Mouse (Mus musculus): ENCODE data around the gene Tmem62.
"Not testable (repeated sequence)": the region's sequence is repeated elsewhere in the genome, so short reads cannot be mapped to it uniquely, and the experiment has no call there.

The Tmem62 gene

DNA sequence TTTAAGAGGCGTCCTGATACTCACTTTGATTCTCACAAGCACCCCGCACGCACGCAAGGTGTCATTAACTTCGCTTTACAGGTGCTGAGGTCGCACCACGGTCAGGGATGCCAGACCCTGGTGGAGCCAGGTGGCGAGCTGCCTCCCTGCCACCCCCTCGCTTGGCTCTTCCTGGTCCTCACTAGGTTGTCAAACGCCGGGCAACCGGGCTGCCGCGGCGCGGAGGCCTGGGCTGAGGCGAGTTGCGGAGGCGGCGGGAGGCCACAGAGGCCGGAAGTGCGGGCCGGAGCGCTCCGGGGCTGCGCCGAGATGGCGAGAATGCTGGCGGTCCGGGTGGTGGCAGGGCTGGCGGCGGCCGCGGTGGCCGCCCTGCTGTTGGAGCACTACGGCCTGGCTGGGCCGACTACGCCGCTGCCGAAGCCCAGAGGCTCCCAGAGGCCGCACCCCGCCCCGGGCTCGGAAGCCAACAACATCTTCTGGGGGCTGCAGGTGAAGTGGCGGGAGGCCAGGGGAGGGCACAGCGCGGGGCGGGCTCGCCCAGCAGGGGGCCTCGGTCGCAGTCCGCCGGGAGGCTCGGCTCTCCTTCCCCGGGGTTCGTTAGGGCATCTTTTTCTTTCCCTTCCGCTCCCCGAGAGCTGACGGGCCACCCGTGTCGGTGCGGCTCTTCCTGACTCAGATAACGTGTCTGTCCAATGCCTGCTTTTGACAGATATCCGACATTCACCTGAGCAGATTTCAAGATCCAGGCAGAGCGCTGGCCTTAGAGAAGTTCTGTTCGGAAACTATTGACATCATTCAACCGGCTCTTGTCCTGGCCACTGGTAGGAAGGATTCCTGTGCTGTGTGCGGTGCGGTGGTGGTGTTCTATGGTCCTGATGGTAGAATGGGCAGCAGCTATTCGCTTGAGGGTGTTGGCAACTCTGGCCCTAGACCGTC lies at the start of gene Tmem62:
Tmem62 (plus strand) TSS at position 28 of the 936 bp plus-strand sequence.
- peak; percentile 60 for DNase-seq

DNA sequence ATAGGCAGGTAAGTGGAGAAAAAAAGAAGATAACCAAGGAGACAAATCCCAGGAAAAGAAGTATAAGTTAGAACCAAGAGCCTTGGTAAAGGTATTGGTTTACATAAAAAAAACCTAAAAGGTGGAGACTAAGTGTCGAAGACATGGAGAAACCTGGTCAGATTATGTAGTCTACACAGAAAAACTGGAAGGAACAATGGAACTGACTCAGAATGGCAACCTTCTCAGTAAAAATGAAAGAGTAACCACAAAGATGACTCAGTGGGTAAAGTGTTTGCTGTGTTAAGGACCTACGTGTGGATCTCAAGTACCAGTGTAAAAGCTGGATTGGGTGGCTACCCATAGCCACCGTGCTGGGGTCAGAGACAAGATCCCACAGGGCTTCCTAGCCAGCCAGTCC lies 43.8 kb upstream of the Tmem62 start:
- DNase-seq = no peak

DNA sequence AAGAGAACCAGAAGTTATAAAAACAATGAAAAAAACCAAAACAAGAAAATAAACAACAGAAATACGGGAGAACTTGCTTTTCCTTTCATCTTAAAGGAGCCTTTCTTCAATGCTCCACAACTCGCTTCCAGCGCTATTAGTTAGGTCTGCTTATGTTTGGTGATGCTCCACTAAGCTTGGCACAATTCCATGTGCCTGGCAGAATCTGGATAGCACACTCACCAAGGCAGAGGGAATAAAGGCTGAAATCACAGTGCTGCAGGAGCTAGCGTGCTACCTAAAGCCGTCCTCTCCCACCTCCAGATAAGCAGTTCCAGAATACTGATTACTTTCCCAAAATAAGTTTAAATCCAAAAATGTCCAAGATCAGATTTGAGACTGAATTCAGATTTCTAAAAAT lies 25.6 kb upstream of the Tmem62 start:
- DNase-seq = peak; percentile 32

DNA sequence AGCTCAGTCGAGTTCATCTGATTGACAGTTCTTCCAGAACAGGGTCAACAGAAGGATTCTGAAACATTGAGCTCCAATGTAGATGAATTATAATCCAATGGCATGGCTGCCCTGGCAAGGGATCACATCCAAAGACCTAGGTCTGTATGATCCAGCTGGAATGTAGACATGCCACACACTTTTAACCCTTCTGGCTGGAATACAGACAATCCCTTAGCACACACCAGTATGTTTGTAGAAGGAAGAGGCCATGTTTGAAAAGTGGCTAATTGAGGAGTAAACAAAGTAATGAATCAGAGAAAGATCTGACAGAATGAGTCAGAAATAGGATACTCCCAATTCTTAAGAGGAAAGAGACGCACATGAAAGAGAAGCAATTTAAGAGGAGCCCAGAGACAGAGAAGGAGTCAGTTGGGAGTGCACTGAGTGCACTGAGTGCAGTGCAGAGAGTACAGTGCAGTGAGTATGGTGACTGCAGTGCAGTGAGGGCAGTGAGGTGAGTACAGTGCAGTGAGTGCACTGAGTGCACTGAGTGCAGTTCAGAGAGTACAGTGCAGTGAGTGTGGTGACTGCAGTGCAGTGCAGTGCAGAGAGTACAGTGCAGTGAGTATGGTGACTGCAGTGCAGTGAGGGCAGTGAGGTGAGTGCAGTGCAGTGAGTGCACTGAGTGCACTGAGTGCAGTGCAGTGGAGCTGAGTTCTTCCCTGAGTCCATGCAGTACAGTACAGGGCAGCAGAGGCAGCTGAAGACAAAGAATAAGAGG lies 24.5 kb upstream of the Tmem62 start:
- DNase-seq = no peak

DNA sequence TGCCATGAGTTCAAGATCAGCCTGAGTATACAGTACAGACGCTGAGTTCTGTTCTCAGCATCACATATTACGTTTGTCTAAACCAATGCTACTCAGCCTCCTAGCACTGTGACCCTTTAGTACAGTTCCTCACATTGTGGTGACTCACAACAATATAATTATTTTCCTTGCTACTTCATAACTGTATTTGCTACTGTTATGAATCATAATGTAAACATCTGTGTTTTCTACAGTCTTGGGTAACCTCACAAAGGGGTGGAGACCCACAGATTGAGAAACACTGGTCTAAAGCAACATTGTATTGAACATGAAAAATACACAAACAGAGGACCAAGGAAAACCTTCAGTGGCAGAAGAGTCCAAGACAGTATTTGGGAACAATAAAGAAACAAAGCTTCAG lies 17.5 kb upstream of the Tmem62 start:
- no peak for DNase-seq

DNA sequence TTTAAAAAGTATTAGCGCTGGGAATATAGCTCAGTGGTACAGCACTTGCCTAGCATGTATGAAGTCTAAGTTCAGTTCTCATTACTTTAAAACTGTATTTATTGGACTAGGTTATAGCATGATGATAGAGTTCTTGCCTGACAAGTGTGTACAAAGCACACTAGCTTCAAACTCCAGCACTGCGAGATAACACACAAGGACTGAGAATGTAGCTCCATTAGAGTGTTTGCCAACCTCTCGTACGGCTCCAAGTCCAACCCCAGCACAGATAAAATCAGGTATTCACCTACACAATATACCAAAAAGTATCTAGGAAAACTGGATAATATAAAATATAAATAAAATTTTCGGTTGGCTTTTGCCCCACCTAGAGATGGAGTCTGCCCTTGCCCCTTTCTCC lies 17.0 kb upstream of the Tmem62 start:
- no peak for DNase-seq

DNA sequence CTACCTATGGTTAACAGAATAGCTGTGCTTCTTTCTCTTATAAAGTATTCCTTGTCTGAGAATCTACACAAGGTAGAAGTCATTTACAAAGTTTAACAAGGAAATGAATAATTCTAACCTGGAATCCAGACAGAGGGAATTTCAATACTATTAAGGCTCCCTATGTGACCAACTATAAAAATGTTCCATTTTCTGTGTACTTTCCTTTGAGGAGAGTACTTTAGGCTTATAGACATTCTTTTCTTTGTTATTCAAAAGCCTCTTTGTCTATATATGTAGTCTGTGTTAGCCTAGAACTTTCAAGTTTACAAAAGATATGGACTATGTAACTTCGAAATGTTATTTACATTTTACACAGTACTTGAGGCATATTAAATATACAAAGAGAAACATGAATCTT lies 16.6 kb upstream of the Tmem62 start:
- DNase-seq = no peak

DNA sequence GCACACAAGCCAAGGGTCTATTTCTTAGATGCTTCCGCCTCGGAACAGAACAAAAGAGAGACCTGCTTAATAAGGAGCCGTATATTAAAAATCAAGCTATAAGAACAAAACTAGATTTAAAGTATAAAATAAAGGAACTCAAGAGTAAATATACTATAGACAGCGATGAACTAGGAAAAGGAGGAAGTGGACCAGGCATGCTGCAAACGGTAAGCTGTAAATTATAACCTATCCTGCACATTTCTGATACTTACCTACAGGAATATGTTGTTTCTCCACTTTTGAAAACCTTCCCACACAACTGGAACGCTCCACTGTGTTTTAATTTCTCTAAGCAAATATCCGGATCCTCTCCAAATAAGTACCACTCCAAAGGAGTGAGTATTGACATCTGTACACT lies 13.7 kb upstream of the Tmem62 start:
- DNase-seq = no peak

DNA sequence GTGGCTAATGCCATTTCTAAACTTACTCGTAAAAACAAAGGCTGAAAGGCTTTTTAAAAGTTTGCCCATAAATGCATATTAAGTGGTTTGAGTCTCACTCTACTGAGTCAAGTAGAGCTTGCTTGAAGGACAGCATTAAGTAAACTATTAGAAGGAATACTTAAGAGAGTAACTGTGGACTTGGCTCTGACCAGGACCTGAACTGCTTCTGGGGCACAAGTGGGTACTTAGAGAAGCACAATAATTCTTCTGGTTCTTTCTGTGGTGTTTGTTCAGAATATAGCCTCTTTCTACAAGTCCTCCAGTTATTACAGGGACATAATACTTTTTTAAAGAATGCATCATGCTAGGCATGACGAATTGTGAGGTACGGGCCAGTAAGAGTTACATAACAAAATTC lies 11.3 kb upstream of the Tmem62 start:
- DNase-seq = no peak

DNA sequence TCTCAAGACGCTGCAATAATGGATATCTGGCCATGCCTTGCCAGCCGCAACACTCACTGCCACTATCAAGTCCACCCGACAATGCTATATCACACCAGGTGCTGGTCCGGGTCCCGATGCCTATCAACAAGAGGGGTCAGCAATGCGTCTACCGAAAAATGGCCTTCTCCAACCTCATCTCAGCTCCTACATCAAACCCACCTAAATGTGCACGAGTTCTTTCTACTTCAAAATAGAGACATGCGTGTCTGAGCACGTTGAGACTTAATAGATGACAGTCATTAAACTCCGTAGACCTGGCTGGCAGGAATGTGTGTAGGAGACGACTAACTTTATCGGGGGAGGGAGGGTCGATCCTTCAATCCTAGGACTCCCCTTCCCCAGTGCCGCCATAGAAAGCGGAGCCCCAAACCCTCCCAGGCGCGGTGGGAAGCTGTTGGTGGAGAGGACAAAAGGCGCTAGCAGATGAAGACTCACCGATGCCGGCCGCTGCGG lies 6.7 kb upstream of the Tmem62 start:
- no peak for DNase-seq

DNA sequence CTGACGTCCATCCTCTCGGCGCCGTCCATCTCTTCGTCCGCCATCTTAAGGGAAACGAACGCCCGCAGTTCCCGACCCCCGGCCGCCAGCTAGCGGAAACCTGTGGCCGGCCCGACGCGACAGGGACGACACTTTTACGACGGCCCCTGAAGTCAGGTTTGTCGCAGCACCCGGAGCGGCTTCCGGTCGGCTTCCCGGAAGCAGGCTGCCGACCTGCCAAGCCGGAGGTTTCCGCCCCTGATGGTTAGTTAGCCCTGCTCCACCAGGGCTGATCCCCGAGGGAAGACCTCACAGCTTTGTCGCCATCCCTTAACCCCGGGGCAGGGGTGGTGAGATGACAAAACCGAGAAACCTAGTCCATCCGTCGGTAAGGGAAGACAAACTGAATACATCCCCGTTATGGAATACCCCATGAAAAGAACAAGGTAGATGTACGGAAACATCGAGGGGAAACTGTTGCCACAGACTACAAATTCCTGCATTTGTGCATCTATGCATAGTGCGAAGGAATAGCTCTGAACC lies 6.2 kb upstream of the Tmem62 start, which contains the start of gene Ubr1:
Ubr1 (minus strand) TSS at position 157 of the 522 bp plus-strand sequence.
- DNase-seq = peak; percentile 85

DNA sequence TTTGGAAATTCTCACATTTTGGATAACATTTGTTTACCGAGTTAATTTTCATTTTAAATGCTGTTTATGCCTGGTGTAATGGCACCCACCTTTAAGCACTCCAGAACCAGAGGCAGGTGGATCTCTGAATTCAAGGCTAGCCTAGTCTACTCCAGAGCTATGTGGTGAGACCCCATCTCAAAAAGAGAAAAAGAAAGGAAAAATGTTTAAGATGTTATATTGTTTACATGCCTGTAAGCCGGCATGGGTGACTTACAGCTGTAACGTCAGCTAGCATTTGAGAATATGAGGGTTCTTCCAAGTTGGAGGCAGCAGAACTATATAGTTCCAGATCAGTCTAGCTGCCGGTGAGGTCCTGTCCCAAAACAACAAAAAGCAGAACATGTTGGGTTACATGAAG lies 5.1 kb upstream of the Tmem62 start:
- DNase-seq = no peak

DNA sequence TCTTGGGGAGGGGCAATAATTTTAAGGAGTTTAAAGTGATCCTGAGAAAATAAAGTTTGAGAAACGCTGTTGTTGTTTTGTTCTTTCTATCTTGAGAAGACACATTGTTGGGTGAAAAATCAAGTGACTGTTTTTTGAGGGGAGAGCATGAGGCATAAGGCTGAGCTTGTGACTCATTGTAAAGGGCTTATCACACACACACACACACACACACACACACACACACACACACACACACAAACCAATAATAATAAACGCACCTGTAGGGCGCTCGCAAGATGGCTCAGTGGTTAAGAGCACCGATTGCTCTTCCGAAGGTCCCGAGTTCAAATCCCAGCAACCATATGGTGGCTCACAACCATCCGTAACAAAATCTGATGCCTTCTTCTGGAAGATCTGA lies 4.6 kb upstream of the Tmem62 start:
- not testable (repeated sequence) for DNase-seq

DNA sequence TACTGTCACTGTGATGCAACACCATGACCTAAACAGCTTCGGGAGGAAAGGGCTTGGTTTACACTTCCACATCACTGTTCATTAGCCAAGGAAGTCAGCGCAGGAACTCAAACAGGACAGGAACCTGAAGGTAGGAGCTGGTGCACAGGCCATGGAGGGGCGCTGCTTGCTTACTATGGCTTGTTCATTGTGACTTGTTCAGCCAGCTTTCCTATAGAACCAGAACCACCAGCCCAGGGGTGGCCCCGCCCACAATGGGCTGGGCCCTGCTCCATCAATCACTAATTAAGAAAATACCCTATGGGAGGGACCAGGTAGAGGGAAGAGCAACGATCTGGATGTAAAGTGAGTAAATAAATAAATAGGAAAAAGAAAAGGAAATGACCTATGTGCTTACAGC lies 3.9 kb upstream of the Tmem62 start:
- no peak for DNase-seq

DNA sequence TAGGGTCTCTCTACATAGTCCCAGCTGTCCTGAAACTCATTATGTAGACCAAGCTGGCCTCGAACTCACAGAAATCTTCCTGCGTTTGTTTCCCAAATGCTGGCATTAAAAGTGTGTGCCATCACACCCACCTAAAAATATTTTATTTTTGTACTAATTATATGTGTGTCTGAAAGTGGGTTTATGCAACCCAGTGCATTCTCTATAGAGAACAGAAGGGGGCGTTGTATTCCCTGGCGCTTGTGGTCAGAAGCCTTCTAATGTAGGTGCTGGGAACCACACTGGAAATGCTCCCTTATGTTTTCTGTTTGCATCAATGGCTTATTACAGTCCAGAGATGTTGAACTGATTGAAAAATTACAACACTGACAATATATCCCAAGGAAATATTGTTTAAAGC lies 509 bp upstream of the Tmem62 start:
- DNase-seq = no peak

DNA sequence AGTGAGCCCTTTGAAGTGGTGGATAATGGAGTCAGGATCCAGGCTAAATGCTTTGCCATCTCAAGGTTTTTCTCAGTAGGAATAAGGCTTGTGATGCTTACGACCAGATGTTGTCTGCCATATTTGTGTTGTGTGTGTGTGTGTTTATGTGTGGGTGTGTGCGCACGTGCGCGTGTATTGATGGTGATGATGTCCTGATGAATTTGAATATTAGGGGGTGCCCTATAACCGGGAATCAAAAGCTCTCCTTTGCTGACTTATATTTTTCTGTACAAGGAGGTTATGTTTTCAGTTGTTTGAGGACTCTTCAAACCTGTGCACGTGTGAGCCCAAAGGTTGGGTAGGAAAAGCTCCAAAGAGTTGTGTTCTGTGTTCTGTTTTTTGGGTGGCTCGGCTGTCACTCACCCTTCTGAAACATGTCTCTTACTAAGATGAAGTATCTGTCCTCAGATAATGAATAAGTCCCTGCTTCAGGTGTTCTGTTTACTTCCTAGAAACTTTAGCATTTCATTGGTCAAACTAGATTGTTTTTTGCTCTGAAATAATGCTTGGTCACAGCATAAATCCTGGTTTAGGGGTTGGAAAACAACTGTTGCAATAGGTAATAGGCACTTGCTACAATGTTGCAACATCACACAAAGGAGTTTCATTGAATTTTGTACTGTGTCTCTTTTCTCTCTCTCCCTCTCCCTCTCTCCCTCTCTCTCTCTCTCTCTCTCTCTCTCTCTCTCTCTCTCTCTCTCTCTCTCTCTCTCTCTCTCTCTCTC lies 1.3 kb downstream of the Tmem62 start:
- DNase-seq = no peak

DNA sequence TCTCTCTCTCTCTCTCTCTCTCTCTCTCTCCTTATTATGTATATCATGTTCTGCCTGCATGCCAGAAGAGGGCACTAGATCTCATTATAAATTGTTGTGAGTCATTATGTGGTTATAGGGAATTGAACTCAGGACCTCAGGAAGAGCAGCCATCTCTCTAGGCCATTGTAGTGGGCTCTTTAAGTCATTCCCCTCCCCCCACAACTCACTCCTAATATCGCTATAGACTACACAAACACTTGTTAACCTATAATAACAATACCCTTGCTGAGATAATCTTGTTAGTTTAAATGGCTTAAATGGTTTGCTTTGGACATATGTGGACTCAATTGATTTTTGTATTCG lies 1.8 kb downstream of the Tmem62 start:
- no peak for DNase-seq

DNA sequence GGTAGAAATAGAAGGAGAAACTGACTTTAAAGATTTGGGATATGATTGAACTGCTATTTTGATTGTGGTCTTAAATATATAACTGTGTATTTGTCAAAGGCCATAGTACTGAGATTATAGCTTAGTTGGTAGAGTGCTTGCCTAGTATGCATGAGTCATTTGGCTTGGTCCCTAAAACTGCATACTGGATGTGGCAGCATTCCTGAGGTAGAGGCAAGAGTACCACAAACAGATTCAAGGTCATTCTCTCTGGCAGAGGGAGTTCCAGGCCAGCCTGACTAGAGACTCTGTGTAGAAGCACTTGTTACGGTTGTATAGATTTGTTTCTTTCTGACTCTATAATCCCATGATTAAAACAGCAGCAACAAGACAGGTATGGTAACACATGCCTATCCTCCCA lies 3.0 kb downstream of the Tmem62 start:
- DNase-seq = no peak

DNA sequence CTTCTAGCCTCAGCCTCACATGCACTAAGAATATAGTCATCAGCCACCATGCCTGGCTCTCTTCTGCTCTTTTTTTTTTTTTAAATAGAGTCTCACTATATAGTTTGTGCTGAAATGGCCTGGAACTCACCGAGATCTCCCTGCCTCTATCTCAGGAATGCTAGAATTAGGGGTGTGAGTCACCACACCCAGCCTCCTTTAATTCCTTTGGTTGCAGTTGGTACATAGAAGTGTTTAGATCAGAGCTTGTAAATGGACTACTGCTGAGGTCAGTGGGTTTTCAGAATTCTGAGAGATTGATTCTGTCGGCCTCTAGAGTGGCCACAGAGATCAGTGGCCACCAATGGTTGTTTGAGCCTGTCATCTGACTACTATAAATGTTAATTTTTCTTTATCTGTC lies 4.0 kb downstream of the Tmem62 start:
- DNase-seq = no peak

DNA sequence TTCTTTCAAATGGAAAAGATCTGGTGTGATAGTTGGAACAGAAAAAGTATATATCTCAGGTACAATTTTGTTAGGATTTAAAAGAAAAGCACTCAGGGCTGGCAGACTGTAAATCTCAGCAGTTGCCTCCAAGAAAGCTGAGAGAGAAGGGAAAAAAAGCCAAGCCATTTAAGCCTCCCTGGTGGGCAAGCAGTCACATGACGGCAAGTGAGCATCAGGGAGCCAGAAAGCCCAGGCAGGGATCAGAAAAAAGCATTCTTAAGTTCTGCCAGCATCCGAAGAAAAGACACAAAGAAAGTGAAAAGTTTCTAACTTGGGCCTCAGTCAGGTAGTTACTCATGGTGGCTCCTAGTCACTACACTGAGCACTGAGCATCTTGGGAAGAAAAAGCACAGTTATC lies 6.8 kb downstream of the Tmem62 start:
- no peak for DNase-seq

DNA sequence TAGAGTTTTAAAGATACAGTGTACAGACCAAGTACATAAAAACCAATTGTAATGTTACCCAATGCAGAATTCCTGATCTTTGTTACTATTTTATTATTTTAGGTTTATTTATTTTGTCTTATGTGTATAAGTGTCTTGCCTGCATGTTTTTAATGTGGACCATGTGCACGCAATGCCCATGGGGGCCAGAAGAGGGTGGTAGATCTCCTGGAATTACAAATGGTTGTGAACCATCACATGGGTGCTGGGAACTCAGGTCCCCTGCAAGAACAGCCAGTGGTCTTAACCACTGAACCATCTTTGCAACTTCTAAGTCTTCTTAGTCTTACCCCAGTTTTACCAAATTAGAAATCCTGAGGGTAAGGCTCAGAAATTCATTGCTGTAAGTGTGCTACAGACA lies 8.4 kb downstream of the Tmem62 start:
- no peak for DNase-seq

DNA sequence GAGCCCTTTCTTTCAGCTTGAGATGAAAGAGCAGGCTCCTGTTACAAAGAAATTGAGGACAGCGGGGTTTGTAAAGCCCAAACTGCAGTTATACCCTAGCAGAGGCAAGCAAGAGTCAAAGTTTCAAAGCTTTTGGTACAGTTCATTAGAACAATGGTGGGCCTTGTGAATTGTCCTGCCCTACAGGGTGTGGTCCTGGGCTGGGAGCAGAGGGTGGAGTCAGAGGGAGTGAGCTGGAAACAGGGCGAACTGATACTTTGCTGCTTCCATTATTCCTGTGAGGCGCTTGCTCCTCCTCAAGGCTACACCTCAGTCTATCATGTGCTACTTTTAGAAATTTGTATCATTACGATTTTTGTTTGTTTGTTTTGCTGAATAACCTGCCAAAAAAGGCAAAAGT lies 14.4 kb downstream of the Tmem62 start:
- no peak for DNase-seq

DNA sequence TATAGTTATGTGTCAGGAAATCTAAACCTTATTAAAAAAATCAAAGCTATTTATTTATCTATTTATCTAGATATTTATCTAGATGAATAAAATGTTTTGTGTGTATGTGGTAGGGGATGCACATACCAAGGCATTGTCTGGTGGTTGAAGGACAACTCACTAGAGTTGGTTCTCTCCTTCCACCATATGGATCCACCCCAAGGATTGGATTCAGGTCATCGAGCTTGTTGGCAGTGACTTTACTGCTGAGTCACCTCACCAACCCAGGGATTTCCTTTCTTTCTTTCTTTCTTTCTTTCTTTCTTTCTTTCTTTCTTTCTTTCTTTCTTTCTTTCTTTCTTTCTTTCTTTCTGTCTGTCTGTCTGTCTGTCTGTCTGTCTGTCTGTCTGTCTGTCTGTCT lies 19.8 kb downstream of the Tmem62 start:
- not testable (repeated sequence) for DNase-seq

Data from kidney, adult 11 months (tissue).